Mouse (Mus musculus): ENCODE data around the gene Dhx36. TPM values are rescaled to one million over a fixed set of nuclear protein-coding genes. Genes with fewer than 3 reads are reported as not detected.

Dhx36 gene
- polyA plus RNA-seq, 1 experiment from 2014 or later = 17.6 TPM

DNA sequence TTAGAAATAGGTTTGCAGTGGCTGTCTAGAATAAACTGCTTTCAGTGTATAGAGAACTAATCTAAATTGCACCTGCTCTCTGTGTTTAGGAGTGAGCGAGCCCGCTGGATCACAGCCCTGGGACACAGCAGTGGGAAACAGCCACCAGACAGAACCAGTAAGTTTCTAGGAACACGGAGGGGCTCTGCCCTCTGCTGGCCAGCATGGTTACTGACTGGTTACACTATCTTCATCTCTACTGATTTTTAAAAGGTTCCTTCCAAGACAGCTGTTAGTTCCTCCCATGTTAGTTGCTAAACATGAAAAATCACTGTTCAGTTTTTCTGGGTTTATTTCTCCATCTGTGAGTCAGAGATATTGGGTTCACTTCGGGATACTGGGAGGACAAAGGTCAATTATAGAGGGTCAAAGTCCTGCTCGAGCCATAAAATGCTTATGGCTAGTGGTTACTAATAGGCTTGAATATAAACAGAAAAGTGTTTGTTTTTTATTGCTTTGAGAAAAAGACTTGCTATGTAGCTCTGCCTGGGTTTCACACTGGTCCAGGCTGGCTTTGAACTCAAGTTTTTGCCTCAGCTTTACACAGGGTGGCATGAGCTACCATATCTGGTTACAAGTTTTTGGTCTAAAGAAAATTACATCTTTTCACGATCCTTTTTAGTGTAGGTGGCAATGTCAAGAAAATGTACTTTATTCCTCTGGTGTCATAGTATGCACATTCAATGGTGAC, 48.4 kb downstream of the Dhx36 start:
- no peaks in the 10 kb centered on the region for H3K27me3 ChIP-seq (replicated peaks)
- no peaks in the 10 kb centered on the region for H3K9me3 ChIP-seq
- peaks cover 9% of the 10 kb centered on the region for H3K4me1 ChIP-seq
- no peak overlapping the region for H3K4me2 ChIP-seq
- H3K27ac ChIP-seq (replicated peaks) = no peak overlapping the region
- H3K36me3 ChIP-seq = peaks cover 38% of the 10 kb centered on the region
- H3K4me3 ChIP-seq = no peak overlapping the region
- 49% methylated on average over 6 of the region's 6 CpGs for WGBS
- ATAC-seq (ENCODE audit: extremely low read depth, insufficient number of reproducible peaks, low FRiP score, low TSS enrichment) = no peak
- no peak overlapping the region for H3K9ac ChIP-seq

DNA sequence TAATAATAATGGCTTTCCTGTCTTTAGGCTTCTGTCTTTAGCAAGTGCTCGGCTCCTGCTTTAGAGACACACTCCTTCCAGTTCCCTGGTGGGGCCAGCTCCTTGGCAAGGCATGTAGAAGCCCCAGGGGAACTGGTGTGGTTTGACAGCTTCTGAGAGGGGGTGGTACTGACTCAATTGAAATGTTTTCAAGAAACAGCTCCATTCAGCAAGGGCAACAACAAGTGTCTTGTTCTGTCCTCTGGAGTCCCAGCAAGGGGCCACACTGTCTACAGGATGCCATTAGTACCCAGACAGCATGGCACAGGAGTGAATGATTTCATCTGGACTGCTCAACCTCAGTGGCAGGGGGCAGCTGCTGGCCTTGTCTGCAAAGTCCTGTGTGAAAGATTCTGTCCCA, 51.0 kb downstream of the Dhx36 start:
- Histone ChIP-seq H3K4me2 (no peak overlapping the region), H3K9ac (no peak overlapping the region), H3K27me3 (replicated peaks) (no peaks in the 10 kb centered on the region), H3K27ac (replicated peaks) (no peak overlapping the region), H3K36me3 (peaks cover 16% of the 10 kb centered on the region), H3K4me3 (no peak overlapping the region), H3K4me1 (peaks cover 31% of the 10 kb centered on the region), H3K9me3 (no peaks in the 10 kb centered on the region)
- ATAC-seq (ENCODE audit: extremely low read depth, insufficient number of reproducible peaks, low FRiP score, low TSS enrichment) = no peak
- WGBS = 61% methylated on average over 1 of the region's 1 CpGs

DNA sequence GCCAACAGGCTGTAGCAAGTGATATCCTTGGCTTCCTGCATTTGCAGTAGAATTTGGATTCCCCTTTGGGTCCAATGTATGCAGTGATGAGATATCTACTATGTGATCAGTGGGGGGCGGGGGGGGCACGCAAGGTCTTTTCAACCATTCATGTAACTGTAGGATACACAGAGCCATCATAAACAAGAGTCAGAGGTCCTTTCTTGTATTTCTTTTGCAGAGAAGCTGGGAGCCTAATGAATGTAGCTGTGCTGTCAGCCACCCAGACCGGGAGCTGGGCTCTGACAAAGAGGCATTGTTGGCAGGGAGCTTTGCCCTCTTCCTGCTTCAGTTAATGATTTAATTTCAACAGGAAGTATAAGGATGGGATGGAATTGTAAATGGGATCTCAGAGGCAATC, 52.7 kb downstream of the Dhx36 start:
- Histone ChIP-seq H3K9me3 (no peaks in the 10 kb centered on the region), H3K4me1 (peaks cover 36% of the 10 kb centered on the region), H3K27ac (replicated peaks) (no peak overlapping the region), H3K4me2 (no peak overlapping the region), H3K4me3 (no peak overlapping the region), H3K36me3 (peaks cover 3% of the 10 kb centered on the region; the same call in 1 of the 2 replicates), H3K27me3 (replicated peaks) (no peaks in the 10 kb centered on the region), H3K9ac (no peak overlapping the region)
- no peak for ATAC-seq (ENCODE audit: extremely low read depth, insufficient number of reproducible peaks, low FRiP score, low TSS enrichment)
- 67% methylated on average over 3 of the region's 3 CpGs for WGBS

- ATAC-seq (ENCODE audit: extremely low read depth, insufficient number of reproducible peaks, low FRiP score, low TSS enrichment) = no peak
- H3K4me2 ChIP-seq = no peak overlapping the region
- WGBS = 50% methylated on average over 4 of the region's 4 CpGs
- no peak overlapping the region for H3K4me3 ChIP-seq
- peaks cover 8% of the 10 kb centered on the region for H3K36me3 ChIP-seq
- peaks cover 36% of the 10 kb centered on the region for H3K4me1 ChIP-seq
- no peak overlapping the region for H3K27ac ChIP-seq (replicated peaks)
- H3K9me3 ChIP-seq = no peaks in the 10 kb centered on the region
- no peak overlapping the region for H3K9ac ChIP-seq
- no peaks in the 10 kb centered on the region for H3K27me3 ChIP-seq (replicated peaks)
Observed at GRCm38 (mm10) chr3:62452961-62453360, 53.8 kb downstream of the Dhx36 start.

DNA sequence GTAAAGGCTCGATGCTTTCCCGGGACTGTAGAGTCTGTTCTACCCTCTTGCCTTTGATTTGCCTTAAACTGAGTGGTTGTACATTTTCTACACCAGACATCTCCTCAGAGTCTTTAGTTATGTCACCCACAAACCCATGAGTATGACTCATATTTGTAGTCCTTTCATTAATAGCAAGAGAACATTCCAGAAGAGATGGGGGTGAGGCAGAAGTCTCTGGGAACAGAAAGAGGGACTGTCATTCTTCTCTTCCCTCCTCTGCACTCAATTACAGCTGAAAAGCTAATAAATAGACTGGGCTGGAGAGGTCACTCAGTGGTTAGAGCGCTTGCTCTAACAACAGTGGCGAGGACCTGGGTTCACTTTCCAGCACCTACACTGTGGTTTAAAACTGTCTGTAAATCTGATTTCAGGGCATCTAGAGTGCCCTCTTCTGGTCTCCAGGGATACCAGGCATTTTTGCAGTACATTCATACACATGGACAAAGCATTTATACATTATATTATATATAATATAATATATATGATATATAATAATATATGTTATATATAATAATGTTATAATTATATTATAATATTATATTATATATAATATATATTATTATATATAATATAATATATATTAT, 56.8 kb downstream of the Dhx36 start:
- 88% methylated on average over 4 of the region's 4 CpGs for WGBS
- Histone ChIP-seq H3K4me1 (peaks cover 42% of the 10 kb centered on the region), H3K36me3 (peaks cover 8% of the 10 kb centered on the region), H3K9ac (no peak overlapping the region), H3K4me2 (no peak overlapping the region), H3K27me3 (replicated peaks) (no peaks in the 10 kb centered on the region), H3K4me3 (no peak overlapping the region), H3K9me3 (no peaks in the 10 kb centered on the region), H3K27ac (replicated peaks) (no peak overlapping the region)
- no peak for ATAC-seq (ENCODE audit: extremely low read depth, insufficient number of reproducible peaks, low FRiP score, low TSS enrichment)

GRCm38 (mm10) chr3:62447151-62447550, 59.7 kb downstream of the Dhx36 start:
- Histone ChIP-seq H3K36me3 (peaks cover 8% of the 10 kb centered on the region), H3K4me3 (no peak overlapping the region), H3K4me1 (peaks cover 23% of the 10 kb centered on the region), H3K27me3 (replicated peaks) (no peaks in the 10 kb centered on the region), H3K9me3 (no peaks in the 10 kb centered on the region), H3K9ac (no peak overlapping the region), H3K27ac (replicated peaks) (no peak overlapping the region), H3K4me2 (no peak overlapping the region)
- ATAC-seq (ENCODE audit: extremely low read depth, insufficient number of reproducible peaks, low FRiP score, low TSS enrichment) = no peak
- WGBS = 51% methylated on average over 8 of the region's 8 CpGs

- Histone ChIP-seq H3K4me3 (no peak overlapping the region), H3K4me2 (no peak overlapping the region), H3K27ac (replicated peaks) (no peak overlapping the region), H3K9ac (no peak overlapping the region), H3K36me3 (peaks cover 8% of the 10 kb centered on the region), H3K27me3 (replicated peaks) (no peaks in the 10 kb centered on the region), H3K9me3 (no peaks in the 10 kb centered on the region), H3K4me1 (peaks cover 14% of the 10 kb centered on the region)
- no peak for ATAC-seq (ENCODE audit: extremely low read depth, insufficient number of reproducible peaks, low FRiP score, low TSS enrichment)
- WGBS = 63% methylated on average over 7 of the region's 7 CpGs
Observed at GRCm38 (mm10) chr3:62446271-62446670, 60.5 kb downstream of the Dhx36 start.

DNA sequence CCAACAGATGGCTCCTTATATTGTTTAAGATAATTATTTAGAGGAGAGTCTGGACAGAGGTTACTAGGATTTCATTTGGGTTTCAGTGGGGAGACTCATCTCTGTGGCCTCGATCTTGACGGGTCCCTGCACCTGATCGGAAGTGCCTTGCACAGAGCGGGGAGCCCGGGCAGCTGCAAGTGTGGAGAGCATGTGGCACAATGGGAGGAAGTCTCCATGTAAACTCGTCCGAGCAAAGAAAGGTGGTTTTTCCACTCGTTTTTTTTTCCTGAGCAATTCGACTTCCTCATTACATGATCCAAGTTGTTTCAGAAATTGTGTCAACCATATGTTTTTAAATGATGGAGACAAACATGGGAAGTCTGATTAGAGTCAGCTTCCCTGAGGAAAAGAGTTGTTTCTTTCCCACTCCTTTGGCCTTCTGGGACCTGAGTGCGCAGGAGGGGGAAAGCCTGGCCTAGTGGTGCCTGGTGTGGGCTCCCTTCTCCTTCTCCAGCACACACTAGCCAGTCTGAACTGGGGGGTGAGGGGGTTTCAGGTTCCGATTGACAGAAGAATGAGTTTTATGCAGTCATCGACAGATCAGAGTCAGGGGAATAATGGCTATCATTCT, 63.1 kb downstream of the Dhx36 start:
- H3K9ac ChIP-seq = no peak overlapping the region
- 66% methylated on average over 12 of the region's 12 CpGs for WGBS
- no peaks in the 10 kb centered on the region for H3K27me3 ChIP-seq (replicated peaks)
- 0 out of 2 replicates have a peak, but pooled peaks cover 5% of the 10 kb centered on the region for H3K4me1 ChIP-seq
- no peak overlapping the region for H3K4me2 ChIP-seq
- peak overlapping the region; percentile 36; the same call in 1 of the 2 replicates for H3K27ac ChIP-seq (replicated peaks)
- peaks cover 3% of the 10 kb centered on the region; the same call in 1 of the 2 replicates for H3K36me3 ChIP-seq
- no peaks in the 10 kb centered on the region for H3K9me3 ChIP-seq
- H3K4me3 ChIP-seq = no peak overlapping the region
- no peak for ATAC-seq (ENCODE audit: extremely low read depth, insufficient number of reproducible peaks, low FRiP score, low TSS enrichment)

DNA sequence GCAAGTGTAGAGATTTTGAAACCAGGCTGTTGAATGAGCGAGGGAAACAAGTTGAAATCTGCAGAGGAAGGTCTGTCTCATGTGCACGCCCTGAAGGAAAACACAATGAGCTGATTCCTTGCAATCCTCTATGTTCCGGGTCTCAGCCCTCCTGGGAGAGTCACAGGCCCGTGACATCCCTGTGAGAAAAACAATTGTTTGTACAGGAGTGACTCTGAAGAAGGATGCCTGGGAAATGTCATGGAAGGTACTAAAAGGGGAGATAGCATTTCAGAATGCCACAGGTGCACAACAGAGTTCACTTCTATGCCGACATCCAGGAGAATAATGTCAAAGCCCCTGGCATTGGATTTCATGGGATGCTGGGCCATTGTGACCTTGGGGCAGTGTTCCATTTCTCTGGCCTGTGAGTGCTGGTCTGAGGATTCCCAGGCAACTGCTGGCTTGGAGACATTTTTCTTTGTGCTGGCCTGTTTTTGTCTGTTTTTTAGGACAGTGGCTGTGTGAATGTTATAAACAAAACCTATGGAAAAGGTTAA, 66.3 kb downstream of the Dhx36 start:
- H3K9ac ChIP-seq = no peak overlapping the region
- H3K4me3 ChIP-seq = no peak overlapping the region
- no peaks in the 10 kb centered on the region for H3K36me3 ChIP-seq
- no peak overlapping the region for H3K27ac ChIP-seq (replicated peaks)
- H3K4me1 ChIP-seq = no peaks in the 10 kb centered on the region
- H3K9me3 ChIP-seq = no peaks in the 10 kb centered on the region
- H3K27me3 ChIP-seq (replicated peaks) = no peaks in the 10 kb centered on the region
- no peak for ATAC-seq (ENCODE audit: extremely low read depth, insufficient number of reproducible peaks, low FRiP score, low TSS enrichment)
- 57% methylated on average over 5 of the region's 5 CpGs for WGBS
- H3K4me2 ChIP-seq = no peak overlapping the region

- no peak for ATAC-seq (ENCODE audit: extremely low read depth, insufficient number of reproducible peaks, low FRiP score, low TSS enrichment)
- Histone ChIP-seq H3K27ac (replicated peaks) (no peak overlapping the region), H3K4me3 (no peak overlapping the region), H3K27me3 (replicated peaks) (no peaks in the 10 kb centered on the region), H3K9ac (no peak overlapping the region), H3K4me1 (0 out of 2 replicates have a peak, but pooled peaks cover 4% of the 10 kb centered on the region), H3K4me2 (no peak overlapping the region), H3K36me3 (no peaks in the 10 kb centered on the region), H3K9me3 (no peaks in the 10 kb centered on the region)
Observed at GRCm38 (mm10) chr3:62435923-62436322, 70.9 kb downstream of the Dhx36 start.

- Histone ChIP-seq H3K4me3 (no peak overlapping the region), H3K4me2 (no peak overlapping the region), H3K27me3 (replicated peaks) (no peaks in the 10 kb centered on the region), H3K27ac (replicated peaks) (no peak overlapping the region), H3K36me3 (no peaks in the 10 kb centered on the region), H3K4me1 (0 out of 2 replicates have a peak, but pooled peaks cover 4% of the 10 kb centered on the region), H3K9me3 (no peaks in the 10 kb centered on the region), H3K9ac (no peak overlapping the region)
- no peak for ATAC-seq (ENCODE audit: extremely low read depth, insufficient number of reproducible peaks, low FRiP score, low TSS enrichment)
- WGBS = 38% methylated on average over 4 of the region's 4 CpGs
Observed at GRCm38 (mm10) chr3:62433675-62434074, 73.1 kb downstream of the Dhx36 start.
